Mouse (Mus musculus): ENCODE data around the gene Slamf9. TPM values are rescaled to one million over a fixed set of nuclear protein-coding genes. Genes with fewer than 3 reads are reported as not detected.

The Slamf9 gene
- total and polyA plus RNA-seq, 3 experiments: 28.3 to 32.6 (median 30.9) TPM

DNA sequence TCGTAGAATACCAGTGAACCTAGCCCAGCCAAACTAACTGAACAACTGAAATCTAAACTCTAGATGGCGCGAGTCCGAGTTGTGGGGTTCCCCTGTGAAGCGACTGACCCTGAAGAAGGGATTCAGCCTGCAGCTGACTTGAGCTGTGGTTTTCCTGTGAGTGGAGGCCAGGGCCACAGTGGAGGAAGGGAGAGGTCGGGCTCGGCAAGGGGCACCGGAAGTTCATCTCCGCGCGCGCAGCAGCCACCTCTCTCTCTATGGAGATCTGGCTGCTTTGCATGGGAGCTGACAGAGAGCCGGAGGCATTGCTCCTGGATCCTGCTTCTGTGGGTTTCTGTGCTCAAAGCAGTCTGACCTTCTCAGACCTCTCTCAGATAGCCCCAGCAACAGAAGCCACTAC lies 37.8 kb downstream of the Slamf9 start:
- dilution Hi-C loops (cut with MboI; ENCODE audit: extremely low pct_ligation_motif_present, extremely low pct_unique_long_range_greater_than_20kb, low sequenced_read_pairs): no loop called here
- Histone ChIP-seq H3K79me2 (replicated peaks; ENCODE audit: control insufficient read depth, extremely low read depth, insufficient read depth, poor library complexity, severe bottlenecking) (no peaks in the 10 kb centered on the region; the same call in 1 of the 2 replicates), H3K27ac (ENCODE audit: insufficient read depth, low read depth) (peak overlapping the region; percentile 96), H3K36me3 (replicated peaks in 1 of 2; ENCODE audit: control insufficient read depth in 1 of 2, insufficient read depth in 1 of 2, low read length in 1 of 2) (peaks cover 1 to 19% of the 10 kb centered on the region in 2 experiments), H3K27me3 (replicated peaks) (no peaks in the 10 kb centered on the region), H3K9me3 (replicated peaks; ENCODE audit: low read length) (peaks cover 11% of the 10 kb centered on the region), H3K4me3 (replicated peaks in 1 of 3; ENCODE audit: low read depth in 2 of 3, low read length in 2 of 3, poor library complexity in 1 of 3) (peak overlapping the region; percentile 46 to 51 (median 49)), H3K4me2 (ENCODE audit: insufficient read depth, low read depth, poor library complexity, severe bottlenecking) (peak overlapping the region; percentile 84), H3K4me1 (ENCODE audit: control insufficient read depth in 1 of 2, insufficient read depth in 2 of 2) (peaks cover 13 to 55% of the 10 kb centered on the region in 2 experiments), H3K9ac (ENCODE audit: insufficient read depth, low read depth) (peak overlapping the region; percentile 88)
- in situ Hi-C loops (cut with MboI; ENCODE audit: low pct_ligation_motif_present, low pct_unique_long_range_greater_than_20kb, low sequenced_read_pairs): no loop called here
- TF ChIP-seq RCOR1 (conservative IDR thresholded peaks at IDR 0.05; ENCODE audit: low read depth, low read length): no peak
- TF ChIP-seq USF1 (IDR thresholded peaks at IDR 0.05; ENCODE audit: low read depth, low read length): no peak
- TF ChIP-seq JUND (conservative IDR thresholded peaks at IDR 0.05; ENCODE audit: low read depth, low read length): no peak
- no peak for TF ChIP-seq UBTF (IDR thresholded peaks at IDR 0.05; ENCODE audit: low read depth, low read length)
- TF ChIP-seq HCFC1 (IDR thresholded peaks at IDR 0.05; ENCODE audit: low read depth, low read length): peak; percentile 66
- TF ChIP-seq ETS1 (conservative IDR thresholded peaks at IDR 0.05; ENCODE audit: low read depth, low read length): peak; percentile 95
- TF ChIP-seq GABPA (IDR thresholded peaks at IDR 0.05; ENCODE audit: insufficient replicate concordance, low read depth, low read length): no peak
- TF ChIP-seq CHD2 (IDR thresholded peaks at IDR 0.05; ENCODE audit: low read length): peak; percentile 88
- TF ChIP-seq JUN (IDR thresholded peaks at IDR 0.05; ENCODE audit: insufficient read depth, low read depth, low read length): no peak
- TF ChIP-seq ELF1 (IDR thresholded peaks at IDR 0.05; ENCODE audit: low read depth, low read length): peak; percentile 80
- TF ChIP-seq CHD1 (IDR thresholded peaks at IDR 0.05; ENCODE audit: low read depth, low read length): no peak; the same call in 1 of the 2 replicates
- TF ChIP-seq IRF4 (IDR thresholded peaks at IDR 0.05; ENCODE audit: low read depth, low read length): peak; percentile 82
- TF ChIP-seq TBP (conservative IDR thresholded peaks at IDR 0.05; ENCODE audit: low read depth, low read length): peak; percentile 79
- TF ChIP-seq MAX (IDR thresholded peaks at IDR 0.05; ENCODE audit: low read length): peak; percentile 32; the same call in 1 of the 2 replicates
- TF ChIP-seq MAFK (IDR thresholded peaks at IDR 0.05; ENCODE audit: insufficient replicate concordance, low read length): no peak
- TF ChIP-seq E2F4 (IDR thresholded peaks at IDR 0.05; ENCODE audit: insufficient replicate concordance, low read depth, low read length): peak; percentile 70; the same call in 1 of the 2 replicates
- TF ChIP-seq SMC3 (IDR thresholded peaks at IDR 0.05; ENCODE audit: low read depth, low read length): peak; percentile 55
- TF ChIP-seq ZC3H11A (IDR thresholded peaks at IDR 0.05; ENCODE audit: low read depth, low read length): no peak
- peak; percentile 73 for TF ChIP-seq EP300 (IDR thresholded peaks at IDR 0.05; ENCODE audit: low read length)
- TF ChIP-seq ZNF384 (IDR thresholded peaks at IDR 0.05; ENCODE audit: low read depth, low read length): no peak
- TF ChIP-seq MEF2A (IDR thresholded peaks at IDR 0.05; ENCODE audit: borderline replicate concordance, low read depth, low read length): peak; percentile 75; the same call in 1 of the 2 replicates
- TF ChIP-seq MXI1 (IDR thresholded peaks at IDR 0.05; ENCODE audit: low read depth, low read length): peak; percentile 31; the same call in 1 of the 2 replicates
- peak; percentile 74 for TF ChIP-seq NELFE (IDR thresholded peaks at IDR 0.05; ENCODE audit: low read depth, low read length)
- peak; percentile 88 for TF ChIP-seq TCF12 (IDR thresholded peaks at IDR 0.05; ENCODE audit: low read depth, low read length)
- TF ChIP-seq CTCF (conservative IDR thresholded peaks at IDR 0.05 in 1 of 2, IDR thresholded peaks at IDR 0.05 in 1 of 2; ENCODE audit: low read depth in 2 of 2, low read length in 2 of 2): peak in 1 of 2 experiments; percentile 70; a peak in 2 of 4 replicates
- peak; percentile 34 for TF ChIP-seq RAD21 (IDR thresholded peaks at IDR 0.05; ENCODE audit: low read depth, low read length)
- 0 out of 2 replicates have a peak, but pooled peaks have one; percentile 32 for TF ChIP-seq MYC (IDR thresholded peaks at IDR 0.05; ENCODE audit: low read depth, low read length)
- TF ChIP-seq POLR2AphosphoS2 (IDR thresholded peaks at IDR 0.05; ENCODE audit: low read depth, low read length): no peak; the same call in 1 of the 2 replicates
- peak; percentile 73 for TF ChIP-seq SIN3A (IDR thresholded peaks at IDR 0.05; ENCODE audit: low read length)
- TF ChIP-seq ZMIZ1 (IDR thresholded peaks at IDR 0.05; ENCODE audit: low read depth, low read length): no peak; the same call in 1 of the 2 replicates
- TF ChIP-seq ZKSCAN1 (IDR thresholded peaks at IDR 0.05; ENCODE audit: borderline replicate concordance, low read depth, low read length): no peak
- no peak for TF ChIP-seq KAT2A (IDR thresholded peaks at IDR 0.05; ENCODE audit: insufficient replicate concordance, low read length)
- peak; percentile 88 for TF ChIP-seq BHLHE40 (IDR thresholded peaks at IDR 0.05; ENCODE audit: low read depth, low read length)
- peak; percentile 14; the same call in 1 of the 2 replicates for TF ChIP-seq MAZ (IDR thresholded peaks at IDR 0.05; ENCODE audit: low read depth, low read length)
- peak; percentile 68 for TF ChIP-seq POLR2A (IDR thresholded peaks at IDR 0.05; ENCODE audit: low read depth, low read length)
- no peak for TF ChIP-seq USF2 (conservative IDR thresholded peaks at IDR 0.05; ENCODE audit: low read depth, low read length)
- peak; percentile 67 for TF ChIP-seq NRF1 (IDR thresholded peaks at IDR 0.05; ENCODE audit: low read depth, low read length)
- no peak for TF ChIP-seq PAX5 (IDR thresholded peaks at IDR 0.05; ENCODE audit: low read length)
- peak; percentile 92 for DNase-seq (ENCODE audit: extremely low read depth)
